ENCODE assay signal across 8 mouse cellular contexts in genomic region chr16:20517701-20518374, GRCm38 (mm10). TPM values are rescaled to one million over a fixed set of nuclear protein-coding genes. Genes with fewer than 3 reads are reported as not detected.
DNase-seq lines count a peak whose midpoint lies in the region; ATAC-seq and TF ChIP-seq lines count a peak whose summit lies in the region.

No protein-coding gene starts in this region.

- no peak overlapping the region for H3K27ac ChIP-seq in cortical plate, adult 2 months (ENCODE audit: insufficient read depth, low read length)
- H3K27ac ChIP-seq in heart, embryonic 15.5 days = peak overlapping the region; percentile 98

- peaks cover 57% of the 10 kb centered on the region for H3K4me1 ChIP-seq in megakaryocyte, embryonic 14.5 days
- H3K4me1 ChIP-seq in cortical plate, adult 2 months (ENCODE audit: control insufficient read depth, insufficient read depth, low read length) = no peaks in the 10 kb centered on the region
- H3K4me1 ChIP-seq in heart, embryonic 15.5 days (replicated peaks) = peaks cover 26% of the 10 kb centered on the region

- peak overlapping the region; percentile 99 for H3K4me3 ChIP-seq in megakaryocyte, embryonic 14.5 days (replicated peaks)
- peak overlapping the region; percentile 97 for H3K4me3 ChIP-seq in cortical plate, adult 2 months (ENCODE audit: insufficient read depth, low read length)
- peak overlapping the region; percentile 100 for H3K4me3 ChIP-seq in heart, embryonic 15.5 days

- peak overlapping the region; percentile 90 for H3K4me2 ChIP-seq in heart, embryonic 15.5 days

- ATAC-seq in megakaryocyte, adult 5-6 weeks (ENCODE audit: poor library complexity, severe bottlenecking) = no peak
- peak; percentile 16; the same call in 1 of the 2 replicates for ATAC-seq in heart, embryonic 15.5 days (replicated peaks; ENCODE audit: insufficient number of reproducible peaks, insufficient read depth, low FRiP score, low read depth)
- peak; percentile 27; the same call in 1 of the 2 replicates for ATAC-seq in megakaryocyte-erythroid progenitor cell, adult 5-6 weeks (replicated peaks; ENCODE audit: low FRiP score, low TSS enrichment, poor library complexity, severe bottlenecking)

- DNase-seq in kidney, postnatal 14 days = peak; percentile 67
- no peak for DNase-seq in natural killer cell, adult 2 months (ENCODE audit: low spot score in 2 of 2)
- DNase-seq in right cerebral cortex, postnatal 14 days = no peak

- H3K9ac ChIP-seq in heart, embryonic 15.5 days = peak overlapping the region; percentile 100

- 6% methylated on average over 6 of the region's 6 CpGs for WGBS in heart, embryonic 15.5 days

- TF ChIP-seq POLR2A in cortical plate, adult 2 months (IDR thresholded peaks at IDR 0.05; ENCODE audit: extremely low read depth, insufficient read depth, low read length) = no peak

- peaks cover 37% of the 10 kb centered on the region for H3K36me3 ChIP-seq in megakaryocyte, embryonic 14.5 days (replicated peaks; ENCODE audit: low read length)
- no peaks in the 10 kb centered on the region; the same call in 1 of the 2 replicates for H3K36me3 ChIP-seq in heart, embryonic 15.5 days

- H3K9me3 ChIP-seq in megakaryocyte, embryonic 14.5 days = no peaks in the 10 kb centered on the region
- H3K9me3 ChIP-seq in heart, embryonic 15.5 days (replicated peaks) = no peaks in the 10 kb centered on the region

- H3K27me3 ChIP-seq in megakaryocyte, embryonic 14.5 days (replicated peaks) = no peaks in the 10 kb centered on the region
- no peaks in the 10 kb centered on the region for H3K27me3 ChIP-seq in heart, embryonic 15.5 days

- no peak for TF ChIP-seq CTCF in cortical plate, adult 2 months (IDR thresholded peaks at IDR 0.05; ENCODE audit: extremely low read depth, insufficient read depth, low read length)

RNA-seq across cellular contexts. Expression of gene Dvl3, which starts 1.1 kb away (rescaled TPM):
- polyA plus RNA-seq in megakaryocyte, embryonic 14.5 days (2012; ENCODE audit: insufficient read depth, low replicate concordance) = 21.1 and 45.9 TPM in 2 replicates
- 21.9 and 22.4 TPM in 2 replicates for total RNA-seq in megakaryocyte, adult 5-6 weeks (2015)
- total RNA-seq in megakaryocyte, adult 5-6 weeks (2017) = 2.6 and 4.2 TPM in 2 replicates
- polyA plus RNA-seq in cortical plate, adult 2 months (2012; rRNA removed) = 41.7 and 42.5 TPM in 2 replicates
- 16.9 and 24.3 TPM in 2 replicates for polyA plus RNA-seq in heart, embryonic 15.5 days (2015; fragmentation: Nextera tagmentation; extraction: Ambion mirVana)
- 27.7 and 32.8 TPM in 2 replicates for total RNA-seq in megakaryocyte-erythroid progenitor cell, adult 5-6 weeks (2014; fragmentation: Nextera tagmentation)
- 2.7 and 3.3 TPM in 2 replicates for total RNA-seq in megakaryocyte-erythroid progenitor cell, adult 5-6 weeks (2017)

RNA-seq across cellular contexts. Expression of gene Ap2m1, which starts 17.4 kb away (rescaled TPM):
- polyA plus RNA-seq in megakaryocyte, embryonic 14.5 days (2012; ENCODE audit: insufficient read depth, low replicate concordance) = 49.0 and 228 TPM in 2 replicates
- total RNA-seq in megakaryocyte, adult 5-6 weeks (2015) = 287 and 332 TPM in 2 replicates
- 207 and 242 TPM in 2 replicates for total RNA-seq in megakaryocyte, adult 5-6 weeks (2017)
- polyA plus RNA-seq in cortical plate, adult 2 months (2012; rRNA removed) = 1,329 and 1,383 TPM in 2 replicates
- 440 and 469 TPM in 2 replicates for polyA plus RNA-seq in heart, embryonic 15.5 days (2015; fragmentation: Nextera tagmentation; extraction: Ambion mirVana)
- 166 and 200 TPM in 2 replicates for total RNA-seq in megakaryocyte-erythroid progenitor cell, adult 5-6 weeks (2014; fragmentation: Nextera tagmentation)
- 113 and 150 TPM in 2 replicates for total RNA-seq in megakaryocyte-erythroid progenitor cell, adult 5-6 weeks (2017)

RNA-seq across cellular contexts. Expression of gene Eif2b5, which starts 19.2 kb away (rescaled TPM):
- 5.9 and 9.1 TPM in 2 replicates for polyA plus RNA-seq in megakaryocyte, embryonic 14.5 days (2012; ENCODE audit: insufficient read depth, low replicate concordance)
- total RNA-seq in megakaryocyte, adult 5-6 weeks (2015) = 30.1 and 31.6 TPM in 2 replicates
- total RNA-seq in megakaryocyte, adult 5-6 weeks (2017) = 43.1 and 46.1 TPM in 2 replicates
- 49.1 and 50.4 TPM in 2 replicates for polyA plus RNA-seq in cortical plate, adult 2 months (2012; rRNA removed)
- 66.6 and 75.9 TPM in 2 replicates for polyA plus RNA-seq in heart, embryonic 15.5 days (2015; fragmentation: Nextera tagmentation; extraction: Ambion mirVana)
- total RNA-seq in megakaryocyte-erythroid progenitor cell, adult 5-6 weeks (2014; fragmentation: Nextera tagmentation) = 80.8 and 82.4 TPM in 2 replicates
- 108 TPM in 2 replicates for total RNA-seq in megakaryocyte-erythroid progenitor cell, adult 5-6 weeks (2017)

RNA-seq across cellular contexts. Expression of gene Abcf3, which starts 30.5 kb away (rescaled TPM):
- 24.1 TPM in 1 of 2 replicates, not detected in the other for polyA plus RNA-seq in megakaryocyte, embryonic 14.5 days (2012; ENCODE audit: insufficient read depth, low replicate concordance)
- total RNA-seq in megakaryocyte, adult 5-6 weeks (2015) = 15.4 and 21.7 TPM in 2 replicates
- 27.5 and 32.1 TPM in 2 replicates for total RNA-seq in megakaryocyte, adult 5-6 weeks (2017)
- polyA plus RNA-seq in cortical plate, adult 2 months (2012; rRNA removed) = 78.5 and 83.5 TPM in 2 replicates
- 47.1 and 50.5 TPM in 2 replicates for polyA plus RNA-seq in heart, embryonic 15.5 days (2015; fragmentation: Nextera tagmentation; extraction: Ambion mirVana)
- total RNA-seq in megakaryocyte-erythroid progenitor cell, adult 5-6 weeks (2014; fragmentation: Nextera tagmentation) = 42.8 and 60.5 TPM in 2 replicates
- total RNA-seq in megakaryocyte-erythroid progenitor cell, adult 5-6 weeks (2017) = 38.7 and 42.9 TPM in 2 replicates
